7 mouse cellular contexts compared by ENCODE assay signal in genomic region chrX:162527240-162527639, GRCm38 (mm10).
DNase-seq lines count a peak whose midpoint lies in the region; ATAC-seq lines count a peak whose summit lies in the region.

No protein-coding gene starts in this region.

- H3K27ac ChIP-seq in limb, embryonic 11.5 days (replicated peaks; ENCODE audit: low read depth, low read length) = no peak overlapping the region

- ATAC-seq in limb, embryonic 11.5 days (ENCODE audit: insufficient number of reproducible peaks, low FRiP score, low TSS enrichment, low read depth) = no peak

- H3K4me2 ChIP-seq in limb, embryonic 11.5 days (ENCODE audit: low read depth, severe bottlenecking) = no peak overlapping the region

- H3K27me3 ChIP-seq in limb, embryonic 11.5 days (ENCODE audit: control insufficient read depth, insufficient read depth, low read length) = 0 out of 2 replicates have a peak, but pooled peaks cover 6% of the 10 kb centered on the region

- no peak overlapping the region for H3K4me3 ChIP-seq in limb, embryonic 11.5 days (ENCODE audit: low read depth, low read length)

- H3K4me1 ChIP-seq in limb, embryonic 11.5 days (ENCODE audit: control insufficient read depth, insufficient read depth, low read length) = no peaks in the 10 kb centered on the region

- 40% methylated on average over 2 of the region's 2 CpGs for WGBS in limb, embryonic 11.5 days

- no peaks in the 10 kb centered on the region for H3K36me3 ChIP-seq in limb, embryonic 11.5 days (ENCODE audit: control insufficient read depth, insufficient read depth, low read length)

- no peak overlapping the region for H3K9ac ChIP-seq in limb, embryonic 11.5 days (ENCODE audit: low read length)

- peak; percentile 39 for DNase-seq in right cerebral cortex, adult 18-20 months
- DNase-seq in right cerebral cortex, postnatal 25 days = no peak
- DNase-seq in adrenal gland, adult 2 months = peak; percentile 50
- DNase-seq in cerebellum, postnatal 36 days = peak; percentile 62 to 69
- DNase-seq in hindlimb bud, embryonic 11.5 days (ENCODE audit: extremely low spot score, low read depth, low spot score) = peak; percentile 8
- DNase-seq in limb, embryonic 11.5 days (ENCODE audit: low spot score) = peak; percentile 53
- peak; percentile 25 for DNase-seq in retina, postnatal 7 days (ENCODE audit: low read depth, low spot score)

- H3K9me3 ChIP-seq in limb, embryonic 11.5 days (ENCODE audit: control insufficient read depth, low read length) = no peaks in the 10 kb centered on the region
